Mouse (Mus musculus) small intestine, adult 2 months (tissue): Measurements from ENCODE around the gene Olfml2a.

ENCODE experiments used
- CTCF ChIP-seq: fragments of 200-500 bp; IDR thresholded peaks from 2 replicates; pipeline ENCODE4 v1.5.1; 2012; ENCODE audit warnings: low read depth, mild to moderate bottlenecking, control low read depth, inconsistent platforms, low read length, moderate library complexity, mixed read lengths; ENCODE audit not compliant: insufficient replicate concordance, insufficient read length; ENCODE audit errors: extremely low read depth
- POLR2A ChIP-seq: fragments of 200-500 bp; IDR thresholded peaks from 2 replicates; pipeline ENCODE4 v1.6.1; 2012; ENCODE audit warnings: low read depth, mild to moderate bottlenecking, control low read depth, inconsistent platforms, low read length, moderate library complexity

- TF ChIP-seq CTCF (no peak), POLR2A (no peak)
Observed at GRCm38 (mm10) chr2:39003106-39003505, 71.3 kb downstream of the Olfml2a start.
